ENCODE assay signal across 8 mouse cellular contexts in genomic region chr16:89817861-89818630, GRCm38 (mm10).
DNase-seq lines count a peak whose midpoint lies in the region; ATAC-seq lines count a peak whose summit lies in the region.

No protein-coding gene starts in this region.

- 3% methylated on average over 38 of the region's 38 CpGs for WGBS in kidney, embryonic 16.5 days
- 3% methylated on average over 38 of the region's 38 CpGs for WGBS in neural tube, embryonic 11.5 days

- no peak overlapping the region for H3K27ac ChIP-seq in kidney, embryonic 16.5 days (ENCODE audit: low read length)
- H3K27ac ChIP-seq in neural tube, embryonic 11.5 days (ENCODE audit: low read depth, low read length), result no peak overlapping the region

- H3K9ac ChIP-seq in kidney, embryonic 16.5 days (replicated peaks; ENCODE audit: low read length), result peak overlapping the region; percentile 67
- peak overlapping the region; percentile 5; the same call in 1 of the 2 replicates for H3K9ac ChIP-seq in neural tube, embryonic 11.5 days (ENCODE audit: low read length)

- H3K4me1 ChIP-seq in kidney, embryonic 16.5 days (ENCODE audit: insufficient read depth, low read length), result peaks cover 16% of the 10 kb centered on the region; the same call in 1 of the 2 replicates
- peaks cover 12% of the 10 kb centered on the region for H3K4me1 ChIP-seq in neural tube, embryonic 11.5 days (ENCODE audit: control insufficient read depth, insufficient read depth, low read length)

- peak overlapping the region; percentile 50 for H3K4me3 ChIP-seq in kidney, embryonic 16.5 days (ENCODE audit: low read length)
- peak overlapping the region; percentile 34 for H3K4me3 ChIP-seq in neural tube, embryonic 11.5 days (ENCODE audit: low read depth, low read length)

- peak overlapping the region; percentile 92 for H3K4me2 ChIP-seq in kidney, embryonic 16.5 days (replicated peaks; ENCODE audit: low read depth, low read length)
- H3K4me2 ChIP-seq in neural tube, embryonic 11.5 days (ENCODE audit: low read depth), result peak overlapping the region; percentile 86

- peaks cover 8% of the 10 kb centered on the region; the same call in 1 of the 2 replicates for H3K36me3 ChIP-seq in kidney, embryonic 16.5 days (ENCODE audit: insufficient read depth, low read length)
- H3K36me3 ChIP-seq in neural tube, embryonic 11.5 days (ENCODE audit: control insufficient read depth, insufficient read depth, low read length), result no peaks in the 10 kb centered on the region

- no peaks in the 10 kb centered on the region for H3K9me3 ChIP-seq in kidney, embryonic 16.5 days (ENCODE audit: low read length)
- H3K9me3 ChIP-seq in neural tube, embryonic 11.5 days (ENCODE audit: control insufficient read depth, low read length), result no peaks in the 10 kb centered on the region

- H3K27me3 ChIP-seq in kidney, embryonic 16.5 days (ENCODE audit: insufficient read depth, low read length), result no peaks in the 10 kb centered on the region; the same call in 1 of the 2 replicates
- 0 out of 2 replicates have a peak, but pooled peaks cover 3% of the 10 kb centered on the region for H3K27me3 ChIP-seq in neural tube, embryonic 11.5 days (ENCODE audit: control insufficient read depth, insufficient read depth, low read length)

- peak; percentile 21 for DNase-seq in adrenal gland, postnatal 14 days
- no peak for DNase-seq in adrenal gland, adult 2 months
- peak; percentile 27 for DNase-seq in thymus, postnatal 0 days (ENCODE audit: low spot score)
- DNase-seq in thymus, postnatal 10 days (ENCODE audit: low spot score in 2 of 2), result no peak
- peak; percentile 53 for DNase-seq in neural tube, embryonic 11.5 days (ENCODE audit: low spot score)
- no peak for DNase-seq in layer of hippocampus, postnatal 14 days (ENCODE audit: low spot score in 2 of 2)

- ATAC-seq in kidney, embryonic 16.5 days (ENCODE audit: low FRiP score, low TSS enrichment), result peak; percentile 47; the same call in 1 of the 2 replicates
- 0 out of 2 replicates have a peak, but pooled peaks have one; percentile 48 for ATAC-seq in neural tube, embryonic 11.5 days (ENCODE audit: insufficient read depth, low FRiP score, low TSS enrichment)
- no peak for ATAC-seq in frontal cortex, adult (ENCODE audit: low TSS enrichment)

Comparison
In these comparisons a context has a peak if more than half of its experiments do, and no peak if none do; other contexts are left out.
1. DNase-seq: peak in adrenal gland, postnatal 14 days (single experiment), thymus, postnatal 0 days (single experiment) and neural tube, embryonic 11.5 days (single experiment); none in adrenal gland, adult 2 months (single experiment), thymus, postnatal 10 days (0 of 2) and layer of hippocampus, postnatal 14 days (0 of 2).